Mouse (Mus musculus) cortical plate, adult 2 months (tissue): ENCODE measurements at regions not wholly inside any gene's neighbourhood (a gene's known extent, or its start where the extent isn't known, plus 50 kb on each side); places are given as distances from the start of the nearest gene placed in this dataset.

ENCODE experiments used
- CTCF ChIP-seq: fragments of 200-500 bp; IDR thresholded peaks from 2 replicates; pipeline ENCODE4 v1.5.1; 2011; ENCODE audit warnings: mild to moderate bottlenecking, control low read depth, low read length; ENCODE audit not compliant: insufficient read depth; ENCODE audit errors: extremely low read depth
- POLR2A ChIP-seq: fragments of 200-500 bp; IDR thresholded peaks from 2 replicates; pipeline ENCODE4 v1.6.1; 2011; ENCODE audit warnings: mild to moderate bottlenecking, low read length, control low read depth; ENCODE audit not compliant: insufficient read depth; ENCODE audit errors: extremely low read depth

DNA sequence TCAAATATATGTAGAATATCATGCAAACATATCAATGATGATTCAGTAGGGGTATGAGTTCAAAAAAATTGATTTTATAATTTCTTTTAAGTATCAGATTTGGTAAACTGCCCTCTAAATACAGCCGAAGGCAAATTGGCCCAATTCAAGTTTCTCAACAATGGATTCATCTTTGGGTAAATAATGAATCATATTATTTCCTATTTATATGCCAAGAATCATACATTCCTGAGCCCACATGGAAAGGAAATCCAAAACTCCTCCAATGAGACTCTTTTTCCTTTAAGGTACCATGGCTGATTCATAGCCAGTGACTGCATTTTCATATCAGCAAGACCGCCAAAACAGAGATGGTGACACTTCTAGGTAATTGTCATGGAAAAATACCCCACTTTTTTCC is 472.4 kb upstream of the Mpdz start:
- TF ChIP-seq CTCF, result no peak
- no peak for TF ChIP-seq POLR2A
